Mouse (Mus musculus) megakaryocyte progenitor cell, adult 5-6 weeks (primary cell): ENCODE measurements at regions not wholly inside any gene's neighbourhood (a gene's known extent, or its start where the extent isn't known, plus 50 kb on each side); places are given as distances from the start of the nearest gene placed in this dataset.

Source experiments
- ATAC-seq: replicated peaks from 2 replicates; pipeline ENCODE4 v1.8.0; 2016; ENCODE audit warnings: mild to moderate bottlenecking, moderate TSS enrichment, inconsistent platforms; ENCODE audit not compliant: poor library complexity

- ATAC-seq = peak; percentile 95
These were observed 114.4 kb upstream of the Bcl6 start for GRCm38 (mm10) chr16:24102854-24103690.

GRCm38 (mm10) chr16:24097596-24097995, 108.9 kb upstream of the Bcl6 start:
- ATAC-seq = no peak

- ATAC-seq = no peak
These were observed 107.4 kb upstream of the Bcl6 start for GRCm38 (mm10) chr16:24096076-24096475.

- no peak for ATAC-seq
These were observed 107.0 kb upstream of the Bcl6 start for GRCm38 (mm10) chr16:24095630-24096029.

GRCm38 (mm10) chr16:24094566-24094965, 105.9 kb upstream of the Bcl6 start:
- no peak for ATAC-seq

GRCm38 (mm10) chr16:24093624-24094023, 105.0 kb upstream of the Bcl6 start:
- ATAC-seq = no peak

GRCm38 (mm10) chr16:24092616-24093525, 104.2 kb upstream of the Bcl6 start:
- ATAC-seq = no peak

GRCm38 (mm10) chr16:24092136-24092535, 103.5 kb upstream of the Bcl6 start:
- no peak for ATAC-seq

GRCm38 (mm10) chr16:24090981-24091380, 102.3 kb upstream of the Bcl6 start:
- ATAC-seq = no peak

- ATAC-seq = peak; percentile 65
These were observed 101.4 kb upstream of the Bcl6 start for GRCm38 (mm10) chr16:24089840-24090762.

GRCm38 (mm10) chr16:24083966-24084365, 95.3 kb upstream of the Bcl6 start:
- no peak for ATAC-seq

- ATAC-seq = no peak
These were observed 91.8 kb upstream of the Bcl6 start for GRCm38 (mm10) chr16:24080471-24080870.

GRCm38 (mm10) chr16:24078622-24079021, 90.0 kb upstream of the Bcl6 start:
- ATAC-seq = no peak

- ATAC-seq = no peak
These were observed 88.8 kb upstream of the Bcl6 start for GRCm38 (mm10) chr16:24077428-24077827.

- peak; percentile 52 for ATAC-seq
These were observed 88.1 kb upstream of the Bcl6 start for GRCm38 (mm10) chr16:24076799-24077136.

GRCm38 (mm10) chr16:24076109-24076798, 87.6 kb upstream of the Bcl6 start:
- peak; percentile 96 for ATAC-seq

- ATAC-seq = no peak
These were observed 85.1 kb upstream of the Bcl6 start for GRCm38 (mm10) chr16:24073613-24074244.

- no peak for ATAC-seq
These were observed 84.4 kb upstream of the Bcl6 start for GRCm38 (mm10) chr16:24073065-24073464.

- no peak for ATAC-seq
These were observed 80.8 kb upstream of the Bcl6 start for GRCm38 (mm10) chr16:24069411-24069810.
